Mouse (Mus musculus) right cerebral cortex, adult 2 months (tissue): ENCODE measurements around the gene Prkca.

Experiments used
- DNase-seq, 2 experiments: peaks; one replicate each; pipeline ENCODE4 v3.0.0; 2021 to 2022; ENCODE audit warnings: low spot score in 2 of 2

Prkca gene

DNA sequence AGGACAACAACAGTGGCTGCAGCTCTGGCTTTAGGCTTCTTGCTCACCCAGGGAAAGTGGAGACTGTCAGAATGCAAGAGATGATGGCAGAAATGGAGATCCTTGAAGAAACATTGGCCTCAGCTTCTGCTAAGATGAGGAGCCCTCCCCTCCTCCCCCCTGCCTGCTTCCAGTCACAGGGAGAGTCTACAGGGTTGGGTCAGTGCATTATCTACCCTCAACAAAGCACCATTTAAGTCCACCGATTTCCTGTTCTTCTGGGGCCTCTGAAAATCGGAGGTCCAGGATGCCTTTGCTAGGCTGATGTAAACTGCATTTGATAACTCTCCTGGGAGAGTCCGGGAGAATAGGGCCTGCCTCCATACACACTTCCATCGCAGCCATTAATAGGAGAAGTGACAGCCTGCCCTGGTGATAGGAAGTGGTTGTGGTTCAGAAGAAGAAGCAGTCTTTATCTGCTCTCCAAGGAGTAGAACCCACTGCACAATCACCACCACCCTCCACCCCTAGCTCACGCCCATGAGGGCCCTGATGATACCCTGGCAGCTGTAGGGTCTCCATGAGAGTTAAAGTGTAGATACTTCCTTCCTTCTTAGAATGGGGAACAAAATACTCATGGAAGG, 108.5 kb downstream of the Prkca start:
- no peak for DNase-seq

GRCm38 (mm10) chr11:108233015-108233414, 110.7 kb downstream of the Prkca start:
- DNase-seq = no peak

DNA sequence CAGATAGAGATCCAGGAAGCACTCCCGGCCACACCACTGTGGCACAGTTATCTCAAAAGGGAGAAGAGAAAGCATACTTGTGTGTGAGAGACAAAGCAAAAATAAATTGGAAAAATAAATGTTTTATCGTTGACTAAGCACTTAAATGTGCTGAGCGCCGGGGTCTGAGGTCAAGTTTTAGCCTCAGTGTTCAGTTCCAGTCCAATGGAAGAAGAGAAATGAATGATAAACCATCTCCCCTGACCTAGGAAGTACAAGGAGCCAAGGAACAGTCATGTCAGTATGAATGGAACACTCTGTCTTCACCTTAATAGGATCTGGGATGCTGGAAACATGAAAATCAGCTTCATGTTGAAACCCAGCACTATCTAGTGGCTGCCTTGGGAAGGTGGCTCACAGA, 113.6 kb downstream of the Prkca start:
- DNase-seq = no peak

- no peak for DNase-seq
These were observed 114.4 kb downstream of the Prkca start for GRCm38 (mm10) chr11:108229176-108229946.

DNA sequence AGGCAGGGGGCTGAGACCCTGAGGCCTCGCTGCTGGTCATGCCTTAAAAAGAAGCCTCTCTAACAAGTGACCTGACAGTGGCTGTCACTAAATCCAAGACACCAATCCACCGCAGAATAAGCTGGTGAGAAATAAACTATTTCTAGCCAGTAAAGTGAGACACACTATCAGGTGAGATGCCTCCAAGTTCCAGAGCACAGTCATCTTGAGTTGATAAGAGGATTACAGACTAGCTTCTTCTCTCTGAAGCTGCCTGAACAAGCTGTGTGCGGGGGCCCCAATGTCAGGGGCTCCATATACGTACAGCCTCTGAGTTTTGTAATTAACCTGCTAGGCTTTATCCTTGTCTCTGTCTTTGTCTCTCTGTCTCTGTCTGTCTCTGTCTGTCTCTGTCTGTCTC, 115.2 kb downstream of the Prkca start:
- DNase-seq = no peak

DNA sequence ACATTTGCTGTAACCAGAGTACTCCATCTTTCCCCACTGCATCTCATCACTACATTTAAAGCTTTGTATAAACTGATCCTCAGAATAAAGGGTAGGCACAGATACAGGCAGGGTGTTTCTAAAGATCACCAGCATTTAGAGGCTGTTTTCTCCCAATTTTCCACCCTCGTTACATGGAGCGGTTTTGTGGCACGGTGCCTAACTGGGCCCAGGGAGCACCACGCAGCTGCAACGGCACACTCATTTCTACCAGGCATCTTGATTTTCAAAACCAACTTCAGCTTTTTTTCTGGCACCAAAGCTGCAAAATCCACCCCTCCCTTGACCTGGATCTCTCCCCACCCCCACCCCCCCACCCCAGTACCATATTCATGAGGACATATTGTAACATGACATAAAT, 117.5 kb downstream of the Prkca start:
- DNase-seq = no peak

DNA sequence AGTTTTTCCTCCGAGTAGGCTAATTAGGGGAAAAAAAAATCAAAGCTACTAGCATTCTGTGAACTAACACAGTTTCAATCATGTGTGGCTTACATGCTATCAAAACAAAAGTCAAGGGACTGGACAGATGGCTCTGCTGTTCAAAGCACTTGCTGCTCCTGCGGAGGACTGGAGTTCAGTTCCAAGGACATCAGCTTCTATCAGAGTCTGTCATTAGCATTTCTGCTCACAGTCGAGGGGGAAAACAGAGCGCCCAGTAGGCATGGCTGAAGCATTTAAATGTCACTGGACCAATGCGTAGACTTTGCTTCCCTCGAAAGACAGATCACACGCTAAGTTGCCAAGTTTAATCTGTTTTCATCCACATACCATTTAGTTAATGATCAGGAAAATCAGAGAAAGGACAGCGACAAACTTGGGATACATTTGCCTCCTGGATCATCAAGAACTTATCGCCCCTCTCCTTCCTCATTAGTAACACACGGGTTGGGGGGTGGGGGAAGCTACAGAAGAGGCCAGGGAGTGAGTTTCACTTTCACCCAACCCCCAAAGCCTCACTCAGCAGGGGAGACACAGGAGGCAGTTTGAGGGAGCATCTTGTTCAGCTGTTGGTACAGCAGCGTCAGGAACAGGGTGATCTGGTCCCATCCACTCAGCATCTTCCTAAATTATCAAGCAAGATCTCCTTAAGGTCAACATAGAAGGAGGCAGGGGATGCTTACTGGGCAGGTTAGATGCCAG, 119.3 kb downstream of the Prkca start:
- DNase-seq = no peak

- DNase-seq = no peak
These were observed 120.0 kb downstream of the Prkca start for GRCm38 (mm10) chr11:108223613-108224232.

DNA sequence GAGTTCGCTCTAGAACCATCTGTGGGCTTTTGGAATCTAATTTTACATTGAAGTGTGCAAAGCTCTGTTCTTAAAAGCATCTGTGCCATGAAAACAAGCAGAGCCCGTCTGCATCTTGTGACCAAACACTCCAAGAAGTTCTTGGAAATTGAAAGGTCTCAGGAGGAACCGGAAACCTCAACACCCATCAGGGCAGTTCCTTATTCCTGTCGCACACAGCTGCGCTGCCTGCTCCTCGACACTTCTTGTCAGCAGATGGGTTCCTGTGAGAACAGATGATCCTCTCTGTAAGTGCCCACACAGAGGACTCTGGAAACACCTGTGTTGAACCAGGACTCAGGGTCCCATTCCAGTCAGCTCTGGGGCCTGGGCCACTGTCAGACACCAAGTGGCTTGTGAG, 120.6 kb downstream of the Prkca start:
- peak; percentile 21 to 37 for DNase-seq

- DNase-seq = no peak
These were observed 121.1 kb downstream of the Prkca start for GRCm38 (mm10) chr11:108222616-108223015.

- no peak for DNase-seq
These were observed 121.7 kb downstream of the Prkca start for GRCm38 (mm10) chr11:108222026-108222425.

DNA sequence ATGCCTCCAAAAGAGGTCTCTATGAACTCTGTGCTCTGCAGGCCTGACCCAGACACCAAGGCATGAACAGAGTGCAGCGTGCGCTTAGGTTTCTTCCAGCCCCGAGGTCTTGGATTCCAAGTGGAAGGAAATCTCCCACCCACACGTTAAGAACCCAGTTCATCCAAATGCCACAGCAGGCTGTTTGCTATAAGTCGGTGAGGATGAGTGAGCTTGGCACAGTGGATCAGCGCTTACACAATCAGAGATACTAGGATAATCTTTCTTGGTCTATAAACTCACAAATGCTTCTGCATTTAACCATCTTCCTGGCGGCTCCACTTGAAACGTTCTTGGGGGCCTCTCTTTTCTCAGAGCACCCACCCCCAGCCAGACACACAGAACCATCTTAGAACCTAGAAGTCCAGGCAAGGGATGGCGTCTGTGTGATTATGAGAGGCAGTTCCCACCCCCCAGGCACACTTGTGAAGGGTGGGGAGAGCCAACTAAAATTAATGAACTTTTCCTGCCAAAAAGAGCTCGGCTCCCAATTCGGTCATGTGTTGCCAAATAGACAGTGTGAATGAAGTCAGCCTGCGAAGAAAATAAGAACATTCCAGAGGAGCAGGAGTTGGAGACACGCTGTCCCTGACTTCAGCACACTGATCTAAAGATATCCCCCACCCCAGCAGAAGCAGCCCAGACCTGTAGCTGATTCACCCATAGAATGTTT, 122.4 kb downstream of the Prkca start:
- DNase-seq = peak; percentile 48 to 69

GRCm38 (mm10) chr11:108220605-108221004, 123.1 kb downstream of the Prkca start:
- no peak for DNase-seq

DNA sequence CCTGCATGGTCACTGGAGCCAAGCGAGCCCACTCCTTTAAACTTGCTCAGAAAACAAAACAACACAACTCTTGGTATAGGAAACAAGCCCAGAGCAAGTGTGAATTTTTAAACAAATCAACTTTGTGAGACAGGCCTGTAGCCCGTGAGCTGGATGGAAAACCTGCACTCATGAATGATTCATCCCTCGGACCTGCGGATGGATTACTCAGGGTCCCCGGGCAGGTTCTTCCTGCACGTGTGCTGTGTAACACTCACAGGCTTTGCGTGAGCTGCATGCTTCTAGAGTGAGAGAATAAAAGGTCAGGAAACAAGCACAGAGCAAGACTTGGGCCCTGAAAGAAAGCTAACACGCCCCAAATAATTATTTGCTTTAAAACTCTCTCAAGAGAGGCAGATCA, 126.7 kb downstream of the Prkca start:
- no peak for DNase-seq

DNA sequence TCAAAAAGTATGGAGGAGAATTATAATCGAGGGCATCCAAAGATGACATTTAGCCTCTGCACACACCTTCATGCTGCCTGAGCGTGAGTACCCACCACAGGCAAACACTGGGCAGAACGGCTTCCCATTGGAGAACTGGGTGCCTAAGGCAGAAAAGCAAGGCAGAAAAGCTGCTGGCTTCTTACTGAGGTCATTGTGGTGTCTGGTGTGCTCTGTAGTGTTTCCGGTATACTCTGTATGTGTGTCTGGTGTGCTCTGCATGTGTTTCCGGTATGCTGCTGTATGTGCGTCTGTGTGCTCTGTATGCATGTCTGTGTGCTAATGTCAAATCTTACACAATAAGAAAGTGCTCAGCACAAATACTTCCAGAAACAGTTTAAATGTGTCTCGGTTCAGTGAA, 127.7 kb downstream of the Prkca start:
- DNase-seq = no peak

GRCm38 (mm10) chr11:108215466-108215865, 128.3 kb downstream of the Prkca start:
- no peak for DNase-seq

GRCm38 (mm10) chr11:108214521-108215223, 129.1 kb downstream of the Prkca start:
- DNase-seq = no peak

GRCm38 (mm10) chr11:108213783-108214182, 129.9 kb downstream of the Prkca start:
- no peak for DNase-seq

DNA sequence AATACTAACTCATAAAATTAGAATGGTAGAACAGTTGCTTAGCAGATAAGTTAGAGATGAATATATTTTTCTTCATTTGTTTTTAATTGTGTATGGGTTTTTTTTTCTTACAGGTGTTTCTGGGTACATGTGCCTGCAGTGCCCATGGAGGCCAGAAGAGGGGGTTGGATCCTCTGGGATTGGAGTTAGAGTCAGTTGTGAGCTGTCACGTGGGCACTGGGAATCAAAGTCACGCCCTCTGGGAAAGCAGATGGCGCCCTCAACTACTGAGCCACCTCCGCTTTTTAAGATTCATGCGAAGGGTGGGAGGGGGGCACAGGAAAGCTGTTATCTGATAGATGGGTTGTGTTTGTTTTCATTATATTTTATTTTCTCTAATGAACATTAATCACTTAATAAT, 131.1 kb downstream of the Prkca start:
- peak in 1 of 2 experiments; percentile 22 for DNase-seq

DNA sequence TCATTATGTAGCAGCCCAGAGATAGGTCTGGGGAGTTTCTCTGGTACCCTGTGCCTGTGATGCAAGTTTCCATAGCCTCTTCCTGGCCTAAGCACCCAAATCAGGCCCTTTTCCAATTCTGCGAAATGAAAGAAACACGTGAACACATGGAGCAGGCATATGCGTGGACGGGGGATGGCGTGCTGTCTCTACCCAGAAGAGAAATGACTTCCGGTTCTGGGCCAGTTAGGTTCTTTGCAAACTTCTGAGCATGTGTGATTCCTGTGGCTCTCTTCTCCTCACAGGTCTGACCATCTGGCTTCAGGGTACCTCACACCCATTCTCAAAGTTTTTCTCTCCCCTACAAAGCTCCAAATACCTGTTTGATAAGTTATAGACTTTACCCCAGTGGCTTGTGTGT, 131.7 kb downstream of the Prkca start:
- no peak for DNase-seq

- no peak for DNase-seq
These were observed 133.0 kb downstream of the Prkca start for GRCm38 (mm10) chr11:108210749-108211148.
